Mouse (Mus musculus) erythroblast, adult 5-6 weeks (primary cell): ENCODE results near the gene Serpina1b. TPM values are rescaled to one million over a fixed set of nuclear protein-coding genes. Genes with fewer than 3 reads are reported as not detected.
"Not testable (repeated sequence)": the region's sequence is repeated elsewhere in the genome, so short reads cannot be mapped to it uniquely, and the experiment has no call there.

Experiments used
- ATAC-seq: replicated peaks from 2 replicates; pipeline ENCODE4 v1.8.0; 2016; ENCODE audit warnings: moderate number of reproducible peaks, mild to moderate bottlenecking, moderate TSS enrichment, inconsistent platforms; ENCODE audit not compliant: poor library complexity, low FRiP score, severe bottlenecking
- total RNA-seq, 2 experiments: library from RNA; stranded (forward) in 1 of 2; stranded (reverse) in 1 of 2; fragments of 150-400 nt in 1 of 2; fragments of 200-764, 138-1000 nt in 1 of 2; gene quantifications; 2 replicates each; pipeline versions ENCODE4 v1.2.3 to v1.2.4; 2015 to 2017; ENCODE audit warnings: low replicate concordance in 2 of 2

The Serpina1b gene
- total RNA-seq, 2 experiments from 2014 or later = not detected

DNA sequence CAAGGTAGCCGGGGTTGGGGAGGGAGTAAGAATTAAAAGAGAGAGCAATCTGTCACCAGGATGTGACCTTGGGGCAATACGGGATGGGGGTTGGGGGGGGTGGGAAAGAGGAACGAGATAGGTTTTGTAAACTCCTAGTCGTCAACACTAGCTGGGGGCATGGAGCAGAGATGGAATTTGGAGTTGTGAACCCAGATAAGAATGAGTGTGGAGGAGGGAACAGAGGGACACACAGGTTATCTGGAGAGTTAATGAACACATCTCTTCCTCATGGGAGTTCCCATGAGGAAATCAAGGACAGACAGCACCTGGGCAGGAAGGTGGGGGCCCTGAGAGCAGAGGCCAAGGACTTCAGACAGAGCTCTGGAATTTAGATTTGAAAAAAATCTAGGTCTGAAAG, 124.1 kb downstream of the Serpina1b start:
- no peak for ATAC-seq

DNA sequence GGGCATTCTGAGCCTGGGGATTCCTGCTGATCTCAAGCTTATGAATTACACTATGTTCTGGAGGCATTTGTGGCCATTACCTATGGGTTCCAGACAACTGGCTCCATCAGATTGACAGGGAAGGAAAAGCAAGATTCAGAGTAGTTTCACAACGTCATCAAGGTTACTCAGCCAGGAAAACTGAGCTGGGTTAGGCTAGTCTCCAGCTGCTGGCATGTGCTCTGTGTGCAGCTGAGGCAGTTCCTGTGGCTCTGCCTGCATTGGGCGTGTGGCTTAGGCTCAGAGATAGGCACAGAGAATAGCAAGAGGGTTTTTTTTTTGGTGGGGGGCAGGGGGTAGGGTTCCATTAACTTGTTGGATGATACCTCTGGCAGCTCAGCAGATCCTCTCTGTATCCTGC, 124.6 kb downstream of the Serpina1b start:
- no peak for ATAC-seq

GRCm38 (mm10) chr12:103700144-103700750, 129.9 kb downstream of the Serpina1b start:
- ATAC-seq = no peak

DNA sequence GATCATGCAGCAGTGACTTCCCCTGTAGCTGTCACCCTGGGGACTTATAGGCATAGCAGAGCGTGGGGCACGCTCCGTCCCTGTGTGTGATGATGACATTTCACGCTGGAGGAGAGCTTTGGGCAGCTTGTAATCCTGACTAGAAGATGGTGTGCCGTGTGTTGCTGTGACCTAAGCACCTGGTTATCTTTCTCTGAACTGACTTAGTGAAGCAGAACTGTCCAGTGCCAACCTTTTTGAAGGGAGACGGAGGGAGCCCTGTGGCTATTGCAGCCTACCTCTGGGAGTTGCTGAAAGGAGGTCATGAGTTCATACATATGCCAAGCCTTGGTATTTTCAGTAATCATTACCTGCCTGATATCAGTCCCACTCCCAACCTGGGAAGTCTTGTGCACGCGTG, 134.7 kb downstream of the Serpina1b start, which contains the start of gene Serpina1f:
Gene Serpina1f (minus strand): TSS at position 101 of the 400 bp plus-strand sequence.
- ATAC-seq = no peak

DNA sequence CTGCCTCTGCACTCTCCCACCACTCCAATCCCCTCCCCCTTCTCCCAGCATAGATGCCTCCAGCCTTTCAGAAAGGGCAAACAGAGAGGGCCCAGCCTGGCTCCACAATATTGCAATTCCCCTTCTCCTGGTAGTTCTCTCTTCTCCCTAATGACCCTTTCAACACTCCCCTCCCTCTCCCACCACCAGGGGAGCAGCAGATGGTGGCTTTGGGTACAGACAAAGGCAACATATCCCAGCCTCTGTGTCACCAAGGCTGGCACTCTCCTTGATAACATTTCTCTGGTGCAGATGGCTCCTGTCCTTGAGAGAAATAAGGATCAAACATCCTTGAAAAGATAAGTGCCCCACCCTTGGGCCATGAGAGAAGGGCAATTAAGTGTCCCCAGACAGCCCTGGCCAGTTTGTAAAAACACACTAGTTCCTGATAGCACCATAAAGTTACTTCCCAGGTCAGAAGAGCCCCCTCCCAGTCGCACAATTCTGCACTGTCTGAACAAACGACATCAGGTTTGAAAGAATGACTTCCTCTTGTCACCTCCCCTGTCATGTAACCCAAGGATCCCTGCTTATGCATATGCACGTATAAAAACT, 141.9 kb downstream of the Serpina1b start:
- ATAC-seq = no peak

- ATAC-seq = no peak
Observed at GRCm38 (mm10) chr12:103687021-103687420, 143.2 kb downstream of the Serpina1b start.

- ATAC-seq = no peak
Observed at GRCm38 (mm10) chr12:103686050-103686449, 144.1 kb downstream of the Serpina1b start.

DNA sequence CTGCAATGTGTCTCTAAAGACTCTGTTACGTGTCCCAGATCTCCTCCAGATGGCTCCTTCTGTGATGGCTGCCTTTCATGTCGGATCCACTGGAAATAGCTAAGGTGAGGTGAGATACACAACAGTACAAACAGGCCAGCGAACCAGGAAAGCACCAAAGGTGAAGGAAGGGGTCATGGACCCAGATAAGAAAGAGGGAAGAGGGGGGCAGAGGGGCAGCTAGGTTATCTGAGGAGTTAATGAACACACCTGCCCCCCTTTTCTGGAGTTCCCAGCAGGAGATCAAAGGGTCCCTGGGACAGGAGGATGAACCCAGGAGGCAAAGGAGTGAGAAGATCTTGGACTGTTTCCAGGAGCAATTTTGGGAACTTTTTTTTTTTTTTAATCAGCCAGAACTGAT, 144.8 kb downstream of the Serpina1b start:
- no peak for ATAC-seq

- no peak for ATAC-seq
Observed at GRCm38 (mm10) chr12:103683775-103684174, 146.4 kb downstream of the Serpina1b start.

GRCm38 (mm10) chr12:103681739-103682138, 148.4 kb downstream of the Serpina1b start:
- ATAC-seq = no peak

- no peak for ATAC-seq
Observed at GRCm38 (mm10) chr12:103681169-103681568, 149.0 kb downstream of the Serpina1b start.

DNA sequence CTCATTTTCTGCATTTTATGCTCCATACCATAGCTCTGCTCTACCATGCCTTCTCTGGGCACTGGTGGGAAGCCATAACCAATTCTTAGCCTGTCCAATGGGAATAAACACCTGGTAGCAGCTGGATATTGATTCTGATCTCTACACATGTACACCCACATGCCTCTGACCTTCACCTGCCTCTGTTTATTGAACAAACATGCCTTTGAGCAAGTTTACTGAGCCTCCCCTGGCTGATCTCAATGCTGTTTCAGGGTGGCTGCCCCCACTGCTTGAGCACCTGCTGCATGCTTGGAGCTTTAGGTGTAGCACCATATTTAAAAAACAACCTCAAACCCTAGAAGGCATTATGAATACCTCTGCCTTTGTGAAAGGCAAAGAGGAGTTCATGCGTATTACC, 150.3 kb downstream of the Serpina1b start:
- ATAC-seq = not testable (repeated sequence)

Other genes with a start within 250 kb of the Serpina1b start
- not detected in 2 replicates for gene Serpina10, start 198.9 kb downstream of the Serpina1b start, total RNA-seq (2015; ENCODE audit: low replicate concordance)
- not detected in 2 replicates for gene Serpina10, start 198.9 kb downstream of the Serpina1b start, total RNA-seq (2017; ENCODE audit: low replicate concordance)
- not detected in 2 replicates for gene Serpina6, start 173.2 kb downstream of the Serpina1b start, total RNA-seq (2015; ENCODE audit: low replicate concordance)
- gene Serpina6, start 173.2 kb downstream of the Serpina1b start, total RNA-seq (2017; ENCODE audit: low replicate concordance) = not detected in 2 replicates
- gene Serpina16, start 154.2 kb downstream of the Serpina1b start, total RNA-seq (2015; ENCODE audit: low replicate concordance) = not detected in 2 replicates
- gene Serpina16, start 154.2 kb downstream of the Serpina1b start, total RNA-seq (2017; ENCODE audit: low replicate concordance) = not detected in 2 replicates
- gene Serpina1f, start 134.8 kb downstream of the Serpina1b start, total RNA-seq (2015; ENCODE audit: low replicate concordance) = not detected in 2 replicates
- gene Serpina1f, start 134.8 kb downstream of the Serpina1b start, total RNA-seq (2017; ENCODE audit: low replicate concordance) = not detected in 2 replicates
- gene Serpina1d, start 56.8 kb downstream of the Serpina1b start, total RNA-seq (2015; ENCODE audit: low replicate concordance) = not detected in 2 replicates
- gene Serpina1d, start 56.8 kb downstream of the Serpina1b start, total RNA-seq (2017; ENCODE audit: low replicate concordance) = not detected in 2 replicates
- not detected in 2 replicates for gene Serpina1a, start 33.2 kb upstream of the Serpina1b start, total RNA-seq (2015; ENCODE audit: low replicate concordance)
- not detected in 2 replicates for gene Serpina1a, start 33.2 kb upstream of the Serpina1b start, total RNA-seq (2017; ENCODE audit: low replicate concordance)
- gene Serpina1c, start 74.5 kb upstream of the Serpina1b start, total RNA-seq (2015; ENCODE audit: low replicate concordance) = not detected in 2 replicates
- not detected in 2 replicates for gene Serpina1c, start 74.5 kb upstream of the Serpina1b start, total RNA-seq (2017; ENCODE audit: low replicate concordance)
- not detected in 2 replicates for gene Serpina1e, start 128.6 kb upstream of the Serpina1b start, total RNA-seq (2015; ENCODE audit: low replicate concordance)
- not detected in 2 replicates for gene Serpina1e, start 128.6 kb upstream of the Serpina1b start, total RNA-seq (2017; ENCODE audit: low replicate concordance)
- gene Serpina11, start 159.6 kb upstream of the Serpina1b start, total RNA-seq (2015; ENCODE audit: low replicate concordance) = not detected in 2 replicates
- gene Serpina11, start 159.6 kb upstream of the Serpina1b start, total RNA-seq (2017; ENCODE audit: low replicate concordance) = not detected in 2 replicates
- gene Serpina9, start 183.4 kb upstream of the Serpina1b start, total RNA-seq (2015; ENCODE audit: low replicate concordance) = not detected in 2 replicates
- not detected in 2 replicates for gene Serpina9, start 183.4 kb upstream of the Serpina1b start, total RNA-seq (2017; ENCODE audit: low replicate concordance)
- gene Serpina12, start 214.1 kb upstream of the Serpina1b start, total RNA-seq (2015; ENCODE audit: low replicate concordance) = not detected in 2 replicates
- not detected in 2 replicates for gene Serpina12, start 214.1 kb upstream of the Serpina1b start, total RNA-seq (2017; ENCODE audit: low replicate concordance)